Mouse (Mus musculus): ENCODE results near the gene Nrf1.

The Nrf1 gene

GRCm38 (mm10) chr6:30081339-30081738 is 33.6 kb downstream of the Nrf1 start:
- no peak for DNase-seq

- no peak for DNase-seq
These were observed 35.5 kb downstream of the Nrf1 start for GRCm38 (mm10) chr6:30083307-30083706.

- DNase-seq: no peak
These were observed 37.6 kb downstream of the Nrf1 start for GRCm38 (mm10) chr6:30085351-30085750.

GRCm38 (mm10) chr6:30091221-30091620 is 43.4 kb downstream of the Nrf1 start:
- no peak for DNase-seq

GRCm38 (mm10) chr6:30092816-30093215 is 45.0 kb downstream of the Nrf1 start:
- no peak for DNase-seq

- DNase-seq: no peak
These were observed 54.1 kb downstream of the Nrf1 start for GRCm38 (mm10) chr6:30101773-30102415.

- no peak for DNase-seq
These were observed 58.3 kb downstream of the Nrf1 start for GRCm38 (mm10) chr6:30106091-30106490.

GRCm38 (mm10) chr6:30107456-30107855 is 59.7 kb downstream of the Nrf1 start:
- DNase-seq: no peak

- no peak for DNase-seq
These were observed 62.2 kb downstream of the Nrf1 start for GRCm38 (mm10) chr6:30109820-30110502.

- no peak for DNase-seq
These were observed 64.8 kb downstream of the Nrf1 start for GRCm38 (mm10) chr6:30112349-30113132.

GRCm38 (mm10) chr6:30114101-30114500 is 66.3 kb downstream of the Nrf1 start:
- DNase-seq: no peak

- DNase-seq: no peak
These were observed 73.4 kb downstream of the Nrf1 start for GRCm38 (mm10) chr6:30121152-30121551.

GRCm38 (mm10) chr6:30121600-30121999 is 73.8 kb downstream of the Nrf1 start:
- DNase-seq: no peak

GRCm38 (mm10) chr6:30123391-30123790 is 75.6 kb downstream of the Nrf1 start:
- DNase-seq: no peak

GRCm38 (mm10) chr6:30126060-30126459 is 78.3 kb downstream of the Nrf1 start:
- DNase-seq: no peak

GRCm38 (mm10) chr6:30126766-30127165 is 79.0 kb downstream of the Nrf1 start:
- DNase-seq: no peak

GRCm38 (mm10) chr6:30132399-30132798 is 84.6 kb downstream of the Nrf1 start:
- DNase-seq: no peak

GRCm38 (mm10) chr6:30135590-30135989 is 87.8 kb downstream of the Nrf1 start:
- no peak for DNase-seq

- no peak for DNase-seq
These were observed 89.4 kb downstream of the Nrf1 start for GRCm38 (mm10) chr6:30137227-30137626.

GRCm38 (mm10) chr6:30139329-30140045 is 91.7 kb downstream of the Nrf1 start:
- no peak for DNase-seq

- DNase-seq: no peak
These were observed 95.5 kb downstream of the Nrf1 start for GRCm38 (mm10) chr6:30143263-30143662.

GRCm38 (mm10) chr6:30147058-30147457 is 99.3 kb downstream of the Nrf1 start:
- no peak for DNase-seq

GRCm38 (mm10) chr6:30147753-30148152 is 100.0 kb downstream of the Nrf1 start:
- no peak for DNase-seq
